27 mouse cellular contexts compared by ENCODE assay signal in the genomic region with DNA sequence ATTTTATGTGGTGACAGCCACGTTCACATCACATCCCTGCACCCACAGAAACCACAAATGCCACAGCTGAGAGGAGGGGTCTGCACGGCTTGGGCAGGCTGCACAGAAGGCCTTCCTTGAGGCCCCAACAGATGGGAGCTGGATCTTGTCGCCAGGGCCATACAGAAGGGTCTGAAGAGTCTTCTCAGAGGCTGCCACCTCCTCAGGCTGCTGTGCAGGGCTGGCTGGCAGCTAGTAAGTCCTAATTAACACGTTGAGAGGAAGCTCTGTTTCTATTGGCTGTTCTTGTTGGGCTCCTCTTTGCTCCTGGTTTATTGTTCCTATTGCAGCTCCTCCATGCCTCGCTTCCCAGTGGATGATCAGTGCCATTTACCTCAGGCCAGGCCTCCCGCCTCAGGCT. TPM values are rescaled to one million over a fixed set of nuclear protein-coding genes. Genes with fewer than 3 reads are reported as not detected.
DNase-seq lines count a peak whose midpoint lies in the region; ATAC-seq and TF ChIP-seq lines count a peak whose summit lies in the region.
"Had no signal": no experiment of that assay in that cellular context is flagged by ENCODE, and none has a peak within 500 bp of the region (broad histone marks: within the 10 kb centered on the region; RNA-seq: fewer than 3 reads in every experiment).

No protein-coding gene starts in this region.

- no peak overlapping the region for H3K4me3 ChIP-seq in forebrain, embryonic 10.5 days
- no peak overlapping the region for H3K4me3 ChIP-seq in forebrain, embryonic 13.5 days
- no peak overlapping the region for H3K4me3 ChIP-seq in hindbrain, postnatal 0 days (ENCODE audit: low read length)
- no peak overlapping the region for H3K4me3 ChIP-seq in midbrain, postnatal 0 days (ENCODE audit: low read depth, low read length)
- H3K4me3 ChIP-seq: erythroblast, embryonic 14.5 days; heart, embryonic 12.5 days; intestine, embryonic 15.5 days; limb, embryonic 12.5 days; liver, embryonic 13.5 days; lung, embryonic 15.5 days had no signal

- peak; percentile 77 for ATAC-seq in forebrain, embryonic 13.5 days
- no peak for ATAC-seq in hindbrain, postnatal 0 days
- ATAC-seq in midbrain, postnatal 0 days (ENCODE audit: low FRiP score) = no peak
- no peak for ATAC-seq in activated CD4-positive, CD25-positive, alpha-beta regulatory T cell, adult 4 months
- ATAC-seq in granulocyte monocyte progenitor cell, adult 5-6 weeks (replicated peaks; ENCODE audit: poor library complexity, severe bottlenecking) = no peak
- ATAC-seq: CD4-positive, CD25-positive, alpha-beta regulatory T cell, adult 4 months; intestine, embryonic 15.5 days had no signal

- H3K4me1 ChIP-seq in forebrain, embryonic 10.5 days = peaks cover 47% of the 10 kb centered on the region
- peaks cover 55% of the 10 kb centered on the region for H3K4me1 ChIP-seq in forebrain, embryonic 13.5 days
- H3K4me1 ChIP-seq in hindbrain, postnatal 0 days (ENCODE audit: insufficient read depth, low read length) = 0 out of 2 replicates have a peak, but pooled peaks cover 16% of the 10 kb centered on the region
- H3K4me1 ChIP-seq in midbrain, postnatal 0 days (ENCODE audit: insufficient read depth, low read length) = peaks cover 9% of the 10 kb centered on the region; the same call in 1 of the 2 replicates
- H3K4me1 ChIP-seq: liver, embryonic 13.5 days had no signal

- H3K4me2 ChIP-seq in forebrain, embryonic 13.5 days = no peak overlapping the region
- no peak overlapping the region for H3K4me2 ChIP-seq in hindbrain, postnatal 0 days (ENCODE audit: low read depth, low read length)
- H3K4me2 ChIP-seq in midbrain, postnatal 0 days (ENCODE audit: low read depth, low read length, poor library complexity, severe bottlenecking) = no peak overlapping the region
- H3K4me2 ChIP-seq: heart, embryonic 12.5 days; intestine, embryonic 15.5 days; limb, embryonic 12.5 days; liver, embryonic 13.5 days; lung, embryonic 15.5 days had no signal

- no peak for TF ChIP-seq CTCF in hindbrain, postnatal 0 days (IDR thresholded peaks at IDR 0.05; ENCODE audit: low read depth)
- no peak for TF ChIP-seq CTCF in midbrain, postnatal 0 days (IDR thresholded peaks at IDR 0.05)

- H3K27ac ChIP-seq in forebrain, embryonic 10.5 days = peak overlapping the region; percentile 60
- H3K27ac ChIP-seq in forebrain, embryonic 13.5 days = peak overlapping the region; percentile 90
- peak overlapping the region; percentile 32; the same call in 1 of the 2 replicates for H3K27ac ChIP-seq in hindbrain, postnatal 0 days
- H3K27ac ChIP-seq in midbrain, postnatal 0 days (ENCODE audit: low read depth, low read length) = 0 out of 2 replicates have a peak overlapping the region, but pooled peaks have one; percentile 18
- H3K27ac ChIP-seq: intestine, embryonic 15.5 days; limb, embryonic 12.5 days; liver, embryonic 13.5 days; lung, embryonic 15.5 days; macrophage had no signal

- peaks cover 24% of the 10 kb centered on the region; the same call in 1 of the 2 replicates for H3K27me3 ChIP-seq in forebrain, embryonic 10.5 days (ENCODE audit: poor library complexity, severe bottlenecking)
- H3K27me3 ChIP-seq in forebrain, embryonic 13.5 days = no peaks in the 10 kb centered on the region
- no peaks in the 10 kb centered on the region for H3K27me3 ChIP-seq in hindbrain, postnatal 0 days (ENCODE audit: insufficient read depth, low read length)
- H3K27me3 ChIP-seq in midbrain, postnatal 0 days (ENCODE audit: insufficient read depth, low read length) = no peaks in the 10 kb centered on the region; the same call in 1 of the 2 replicates
- H3K27me3 ChIP-seq: intestine, embryonic 15.5 days; liver, embryonic 13.5 days; lung, embryonic 15.5 days had no signal

- 37% methylated on average over 6 of the region's 6 CpGs for WGBS in forebrain, embryonic 10.5 days
- WGBS in forebrain, embryonic 13.5 days = 23% methylated on average over 6 of the region's 6 CpGs
- 39% methylated on average over 6 of the region's 6 CpGs for WGBS in hindbrain, postnatal 0 days
- 42% methylated on average over 6 of the region's 6 CpGs for WGBS in midbrain, postnatal 0 days

- H3K36me3 ChIP-seq in forebrain, embryonic 10.5 days (replicated peaks) = no peaks in the 10 kb centered on the region
- H3K36me3 ChIP-seq in forebrain, embryonic 13.5 days (ENCODE audit: poor library complexity, severe bottlenecking) = no peaks in the 10 kb centered on the region
- no peaks in the 10 kb centered on the region for H3K36me3 ChIP-seq in hindbrain, postnatal 0 days (ENCODE audit: insufficient read depth, low read length)
- no peaks in the 10 kb centered on the region for H3K36me3 ChIP-seq in midbrain, postnatal 0 days (ENCODE audit: insufficient read depth, low read length)
- H3K36me3 ChIP-seq: G1E; heart, embryonic 12.5 days; intestine, embryonic 15.5 days; limb, embryonic 12.5 days; liver, embryonic 13.5 days; lung, embryonic 15.5 days had no signal

- no peak for DNase-seq in forebrain, embryonic 10.5 days (ENCODE audit: extremely low spot score, low spot score)
- no peak for DNase-seq in hindbrain, postnatal 0 days (ENCODE audit: low spot score)
- no peak for DNase-seq in midbrain, postnatal 0 days (ENCODE audit: low spot score)
- DNase-seq in spleen, postnatal 4 days (ENCODE audit: low spot score in 2 of 2) = no peak
- DNase-seq: cerebellum, postnatal 14 days; liver, embryonic 13.5 days; right cerebral cortex, adult 18-20 months; spleen, adult 18-20 months; thymus, postnatal 25 days had no signal

- peak overlapping the region; percentile 0; the same call in 1 of the 2 replicates for H3K9ac ChIP-seq in forebrain, embryonic 13.5 days
- H3K9ac ChIP-seq in hindbrain, postnatal 0 days (replicated peaks; ENCODE audit: low read length) = no peak overlapping the region
- no peak overlapping the region for H3K9ac ChIP-seq in midbrain, postnatal 0 days (replicated peaks; ENCODE audit: low read length, poor library complexity, severe bottlenecking)
- H3K9ac ChIP-seq: heart, embryonic 12.5 days; intestine, embryonic 15.5 days; limb, embryonic 12.5 days; liver, embryonic 13.5 days; lung, embryonic 15.5 days had no signal

- no peaks in the 10 kb centered on the region for H3K9me3 ChIP-seq in forebrain, embryonic 10.5 days
- no peaks in the 10 kb centered on the region for H3K9me3 ChIP-seq in forebrain, embryonic 13.5 days (replicated peaks)
- H3K9me3 ChIP-seq in hindbrain, postnatal 0 days (ENCODE audit: low read length) = no peaks in the 10 kb centered on the region
- no peaks in the 10 kb centered on the region for H3K9me3 ChIP-seq in midbrain, postnatal 0 days (ENCODE audit: low read length)
- H3K9me3 ChIP-seq: heart, embryonic 12.5 days; intestine, embryonic 15.5 days; limb, embryonic 12.5 days; liver, embryonic 13.5 days; lung, embryonic 15.5 days had no signal

RNA-seq across cellular contexts. Expression of a gene that starts 33.0 kb away (rescaled TPM):
- not detected in 2 replicates for polyA plus RNA-seq in forebrain, embryonic 10.5 days (2016; fragmentation: Nextera tagmentation; extraction: Ambion mirVana)
- not detected in 2 replicates for polyA plus RNA-seq in forebrain, embryonic 13.5 days (2015; fragmentation: Nextera tagmentation; extraction: Ambion mirVana)
- total RNA-seq in hindbrain, postnatal 0 days (2014; rRNA removed) = not detected in 2 replicates
- polyA plus RNA-seq in hindbrain, postnatal 0 days (2015; fragmentation: Nextera tagmentation; extraction: Ambion mirVana) = not detected in 2 replicates
- total RNA-seq in midbrain, postnatal 0 days (2014; rRNA removed) = not detected in 2 replicates
- polyA plus RNA-seq in midbrain, postnatal 0 days (2015; fragmentation: Nextera tagmentation; extraction: Ambion mirVana) = not detected in 2 replicates
- not detected for polyA plus RNA-seq in activated CD4-positive, CD25-positive, alpha-beta regulatory T cell, adult 4 months (2017; shearing (Covaris generic))
- not detected in 2 replicates for total RNA-seq in granulocyte monocyte progenitor cell, adult 5-6 weeks (2014; fragmentation: Nextera tagmentation)
- total RNA-seq in granulocyte monocyte progenitor cell, adult 5-6 weeks (2017) = not detected in 2 replicates
- total RNA-seq: G1E; gastrocnemius, postnatal 4 days; heart, postnatal 25 days; layer of hippocampus, adult 18-20 months; left cerebral cortex, adult 18-20 months; monocyte, adult 5-6 weeks had no signal
- polyA plus RNA-seq: CD4-positive, CD25-positive, alpha-beta regulatory T cell, adult 4 months; embryonic facial prominence, embryonic 11.5 days; erythroblast, embryonic 14.5 days; G1E; heart, embryonic 12.5 days; kidney, embryonic 16.5 days; limb, embryonic 12.5 days; liver, embryonic 13.5 days; lung, embryonic 15.5 days; macrophage had no signal

RNA-seq across cellular contexts. Expression of a gene that starts 43.6 kb away (rescaled TPM):
- 2.0 and 2.6 TPM in 2 replicates for polyA plus RNA-seq in forebrain, embryonic 10.5 days (2016; fragmentation: Nextera tagmentation; extraction: Ambion mirVana)
- 32.0 and 34.0 TPM in 2 replicates for polyA plus RNA-seq in forebrain, embryonic 13.5 days (2015; fragmentation: Nextera tagmentation; extraction: Ambion mirVana)
- 50.0 and 52.6 TPM in 2 replicates for total RNA-seq in hindbrain, postnatal 0 days (2014; rRNA removed)
- polyA plus RNA-seq in hindbrain, postnatal 0 days (2015; fragmentation: Nextera tagmentation; extraction: Ambion mirVana) = 75.5 and 76.8 TPM in 2 replicates
- 41.2 and 60.3 TPM in 2 replicates for total RNA-seq in midbrain, postnatal 0 days (2014; rRNA removed)
- 72.5 and 73.3 TPM in 2 replicates for polyA plus RNA-seq in midbrain, postnatal 0 days (2015; fragmentation: Nextera tagmentation; extraction: Ambion mirVana)
- polyA plus RNA-seq in activated CD4-positive, CD25-positive, alpha-beta regulatory T cell, adult 4 months (2017; shearing (Covaris generic)) = under 1 TPM in 1 of 2 experiments, not detected in 1; 0.11 TPM
- total RNA-seq in granulocyte monocyte progenitor cell, adult 5-6 weeks (2014; fragmentation: Nextera tagmentation) = not detected in 2 replicates
- not detected in 2 replicates for total RNA-seq in granulocyte monocyte progenitor cell, adult 5-6 weeks (2017)
- total RNA-seq: monocyte, adult 5-6 weeks had no signal
- polyA plus RNA-seq: CD4-positive, CD25-positive, alpha-beta regulatory T cell, adult 4 months; G1E; macrophage had no signal

Comparison
In these comparisons a context has a peak if more than half of its experiments do, and no peak if none do; other contexts are left out.
1. H3K27ac ChIP-seq: peak in every context shown above with its lines; median percentile 90 in forebrain, embryonic 13.5 days; 60 in forebrain, embryonic 10.5 days; 32 in hindbrain, postnatal 0 days; 18 in midbrain, postnatal 0 days.